Mouse (Mus musculus) gastrocnemius, postnatal 10 days (tissue): ENCODE data around the gene Colgalt2. TPM values are rescaled to one million over a fixed set of nuclear protein-coding genes. Genes with fewer than 3 reads are reported as not detected.
A peak's percentile ranks its signal among the peaks of the same experiment; 100 is the strongest.

Experiments
- DNase-seq: peaks from one replicate; pipeline ENCODE4 v3.0.0; 2021; ENCODE audit warnings: mixed read lengths
- total RNA-seq, 2 experiments: library from RNA; stranded (reverse); gene quantifications; 2 replicates each; pipeline ENCODE4 v1.2.3; 2021

The Colgalt2 gene
- total RNA-seq, 2 experiments from 2014 or later: 4.0 to 4.6 TPM

GRCm38 (mm10) chr1:152490842-152491241, 91.2 kb downstream of the Colgalt2 start:
- no peak for DNase-seq

DNA sequence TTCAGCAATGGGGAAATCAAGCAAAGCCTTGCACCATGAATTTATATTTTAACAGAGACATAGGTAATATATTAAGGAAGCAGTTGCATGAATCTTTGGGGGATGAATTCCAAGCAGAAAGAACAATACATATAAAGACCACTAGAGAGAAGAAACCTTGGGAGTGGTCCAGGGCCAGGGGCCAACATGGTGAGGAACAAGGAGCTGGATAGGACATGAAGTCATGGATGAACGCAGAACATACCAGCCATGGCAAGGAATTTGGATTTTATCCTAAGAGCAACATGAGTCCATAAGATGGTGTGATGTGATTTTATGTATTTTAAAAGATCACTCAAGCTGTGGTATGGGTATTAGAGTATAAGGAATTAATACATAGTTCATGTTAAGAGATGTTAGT, 92.6 kb downstream of the Colgalt2 start:
- DNase-seq: no peak

DNA sequence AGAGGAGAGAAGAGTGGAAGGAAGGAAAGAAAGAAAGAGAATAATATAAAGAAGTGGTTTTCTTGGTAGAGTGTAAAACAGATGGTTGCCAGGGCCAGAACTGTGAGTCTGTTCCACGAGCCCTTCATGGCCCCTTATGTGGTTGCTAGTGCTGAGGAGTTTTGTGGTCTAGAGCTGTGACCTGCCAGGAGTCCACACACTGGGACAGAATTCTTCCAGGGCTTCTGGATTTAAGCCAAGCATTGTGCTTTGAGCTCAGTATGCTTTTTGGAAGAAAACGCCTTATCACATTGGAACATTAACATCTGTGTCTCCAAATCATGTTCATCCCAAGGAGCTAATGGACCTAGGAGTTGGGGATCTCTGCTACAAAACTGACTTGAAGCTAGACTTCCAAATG, 97.2 kb downstream of the Colgalt2 start:
- DNase-seq: no peak

DNA sequence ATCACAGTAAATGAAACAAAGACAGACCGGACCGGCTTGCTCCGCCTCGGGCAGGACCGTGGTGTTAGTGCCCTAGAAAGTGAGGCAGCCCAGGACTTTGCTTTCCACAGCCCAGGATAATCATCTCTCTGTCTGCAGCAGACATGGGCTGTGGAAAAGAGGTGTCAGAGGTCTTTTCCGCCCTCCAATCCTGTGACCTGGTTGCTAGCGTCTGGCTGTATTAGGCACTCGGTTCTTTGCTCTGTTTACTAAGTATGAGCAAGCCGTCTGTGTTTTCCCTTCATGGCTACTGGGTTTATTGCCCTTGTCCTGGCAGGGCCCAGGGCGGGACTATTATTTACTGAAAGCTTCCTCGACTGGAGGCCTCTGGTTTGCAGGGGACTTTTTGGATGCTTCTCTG, 98.0 kb downstream of the Colgalt2 start:
- DNase-seq: no peak

GRCm38 (mm10) chr1:152499802-152500201, 100.2 kb downstream of the Colgalt2 start:
- DNase-seq: no peak

DNA sequence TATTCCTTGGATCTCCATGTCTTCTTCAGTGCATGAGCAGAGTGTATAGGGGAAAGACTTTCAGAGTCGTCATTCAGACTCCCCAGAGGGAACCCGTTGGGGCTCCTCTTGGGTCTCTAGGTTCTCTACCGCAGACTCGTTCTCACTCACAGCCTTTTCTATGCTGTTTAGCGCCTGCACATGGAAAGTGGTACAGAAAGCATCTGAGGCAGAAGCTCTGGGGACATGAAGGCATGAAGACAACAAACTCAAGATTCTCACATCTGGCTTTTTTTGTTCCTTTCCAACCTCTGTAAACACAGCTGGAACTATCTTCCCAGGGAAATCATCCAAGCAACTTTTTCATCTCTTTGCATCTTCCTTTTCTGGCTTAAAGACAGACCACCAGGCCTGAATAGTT, 106.5 kb downstream of the Colgalt2 start:
- no peak for DNase-seq

DNA sequence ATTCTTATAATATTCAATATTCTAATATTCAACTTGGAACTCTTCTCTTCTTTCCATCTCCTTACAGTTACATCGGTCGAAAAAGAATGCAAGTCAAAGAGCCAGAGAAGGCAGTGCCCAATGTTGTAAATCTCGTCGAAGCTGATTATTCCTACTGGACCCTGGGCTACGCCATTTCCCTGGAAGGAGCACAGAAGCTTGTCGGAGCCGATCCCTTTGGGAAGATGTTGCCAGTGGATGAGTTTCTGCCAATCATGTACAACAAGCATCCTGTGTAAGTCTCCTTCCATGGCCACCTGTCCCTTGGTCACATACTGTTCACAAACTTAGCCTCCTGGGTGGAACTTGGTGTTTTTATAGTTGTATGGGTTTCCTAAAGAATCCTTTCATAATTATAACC, 107.1 kb downstream of the Colgalt2 start:
- DNase-seq: no peak

DNA sequence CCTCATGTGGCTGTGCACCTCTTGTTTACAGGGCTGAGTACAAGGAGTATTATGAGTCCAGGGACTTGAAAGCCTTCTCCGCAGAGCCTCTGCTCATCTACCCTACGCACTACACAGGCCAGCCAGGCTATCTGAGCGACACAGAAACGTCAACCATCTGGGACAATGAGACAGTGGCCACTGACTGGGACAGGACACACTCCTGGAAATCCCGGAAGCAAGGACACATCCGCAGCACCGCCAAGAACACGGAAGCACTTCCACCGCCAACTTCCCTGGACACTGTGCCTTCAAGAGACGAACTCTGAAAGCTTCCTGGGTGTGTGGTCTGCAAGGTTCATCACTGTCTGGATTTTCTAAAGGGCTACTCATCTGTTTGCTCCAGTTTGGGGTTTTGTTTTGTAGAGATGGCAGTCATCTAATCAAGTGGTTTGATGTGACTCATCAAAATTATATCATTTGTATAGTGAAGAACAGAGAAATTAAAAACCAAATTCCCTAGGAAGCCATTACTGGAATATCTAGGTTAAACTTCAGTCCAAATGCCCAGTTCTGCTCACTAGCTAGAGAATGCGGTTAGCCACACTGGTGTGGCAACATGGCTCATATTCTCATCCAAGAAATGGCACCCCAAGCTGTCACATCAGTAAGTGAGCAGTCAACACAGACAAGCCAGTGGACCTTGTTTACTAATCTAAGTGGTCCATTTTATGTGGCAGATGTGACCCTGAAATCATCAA, 109.0 kb downstream of the Colgalt2 start:
- DNase-seq: no peak

- no peak for DNase-seq
Measured at GRCm38 (mm10) chr1:152511237-152511636, 111.6 kb downstream of the Colgalt2 start.

GRCm38 (mm10) chr1:152514256-152514655, 114.6 kb downstream of the Colgalt2 start:
- peak; percentile 49 for DNase-seq

DNA sequence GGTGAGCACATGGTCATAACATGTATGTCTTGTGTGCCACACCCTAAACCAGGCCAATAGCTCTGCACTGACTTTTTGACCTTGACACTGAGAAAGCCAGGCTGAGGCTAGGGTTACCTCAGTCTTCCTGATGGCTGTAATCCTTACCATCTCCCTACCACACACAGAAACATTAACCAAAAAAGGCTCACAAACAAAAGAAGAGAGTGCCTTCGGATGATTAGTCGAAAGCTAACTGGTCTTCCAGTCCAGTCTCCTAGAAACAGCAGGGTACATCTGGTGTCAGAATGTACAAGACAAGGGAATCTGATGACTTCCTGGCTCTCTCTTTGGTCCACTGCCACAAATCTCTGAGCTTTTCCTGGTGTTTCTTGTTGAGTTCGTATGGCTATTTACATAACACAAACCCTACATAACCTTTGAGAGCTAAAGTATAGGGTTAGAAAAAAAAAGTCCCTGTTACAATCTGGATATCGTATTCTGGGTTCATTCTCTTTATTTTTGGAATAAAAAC, 117.5 kb downstream of the Colgalt2 start:
- no peak for DNase-seq

DNA sequence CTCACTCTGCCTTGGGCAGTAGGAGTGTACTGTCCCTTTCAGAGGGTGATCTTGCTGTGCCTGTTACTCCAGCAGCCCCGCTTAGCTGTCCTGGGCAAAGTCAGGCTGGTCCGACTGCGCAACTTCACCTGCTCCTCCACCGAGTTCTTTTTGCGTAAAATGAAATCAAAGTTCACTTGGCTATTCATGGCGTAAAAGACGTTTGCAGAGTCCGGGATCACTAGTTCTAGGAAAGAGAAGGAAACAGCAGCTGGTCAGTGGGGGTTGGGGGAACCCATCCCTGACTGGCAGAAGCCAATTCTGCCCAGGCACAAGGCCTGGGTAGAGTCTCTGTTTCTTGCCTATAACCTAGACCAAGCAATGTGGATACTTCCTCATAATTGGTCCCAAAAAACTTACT, 119.3 kb downstream of the Colgalt2 start:
- no peak for DNase-seq

GRCm38 (mm10) chr1:152520798-152521575, 121.4 kb downstream of the Colgalt2 start:
- DNase-seq: peak; percentile 66

DNA sequence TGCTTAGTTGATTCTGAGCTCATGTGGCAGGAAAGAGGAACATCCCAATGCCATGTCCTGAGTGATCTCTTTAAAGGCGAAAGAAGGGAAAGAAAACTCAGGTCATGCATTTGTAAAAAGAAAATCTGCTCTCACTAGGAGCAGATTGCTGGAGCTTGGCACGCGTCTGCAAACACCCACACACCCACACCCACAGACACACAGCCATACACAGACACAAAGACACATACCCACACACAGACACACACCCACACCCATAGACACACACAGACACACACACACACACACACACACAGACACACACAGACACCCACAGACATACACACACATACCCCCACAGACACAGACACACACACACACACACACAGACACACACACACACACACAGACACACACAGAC, 122.6 kb downstream of the Colgalt2 start:
- DNase-seq: no peak

DNA sequence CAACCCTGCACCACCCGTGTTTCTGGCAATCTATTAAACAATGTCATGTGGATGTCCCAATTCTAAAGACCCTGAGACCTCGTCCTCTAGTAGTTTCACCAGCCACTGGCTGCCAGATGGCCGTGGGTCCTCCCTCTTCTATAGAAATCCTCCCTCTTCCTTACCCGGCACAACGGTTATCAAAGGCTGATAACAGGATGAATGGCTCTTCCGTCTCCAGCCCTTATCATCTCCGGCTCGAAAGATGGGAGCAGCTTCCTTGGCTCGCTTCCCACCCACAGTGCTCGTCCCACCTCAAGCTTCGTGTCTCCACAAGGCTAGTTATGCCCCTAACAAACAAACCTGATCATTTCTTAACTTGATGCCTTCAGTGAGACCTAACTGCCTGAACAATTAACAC, 123.7 kb downstream of the Colgalt2 start:
- DNase-seq: no peak

GRCm38 (mm10) chr1:152524098-152524892, 124.7 kb downstream of the Colgalt2 start:
- no peak for DNase-seq

DNA sequence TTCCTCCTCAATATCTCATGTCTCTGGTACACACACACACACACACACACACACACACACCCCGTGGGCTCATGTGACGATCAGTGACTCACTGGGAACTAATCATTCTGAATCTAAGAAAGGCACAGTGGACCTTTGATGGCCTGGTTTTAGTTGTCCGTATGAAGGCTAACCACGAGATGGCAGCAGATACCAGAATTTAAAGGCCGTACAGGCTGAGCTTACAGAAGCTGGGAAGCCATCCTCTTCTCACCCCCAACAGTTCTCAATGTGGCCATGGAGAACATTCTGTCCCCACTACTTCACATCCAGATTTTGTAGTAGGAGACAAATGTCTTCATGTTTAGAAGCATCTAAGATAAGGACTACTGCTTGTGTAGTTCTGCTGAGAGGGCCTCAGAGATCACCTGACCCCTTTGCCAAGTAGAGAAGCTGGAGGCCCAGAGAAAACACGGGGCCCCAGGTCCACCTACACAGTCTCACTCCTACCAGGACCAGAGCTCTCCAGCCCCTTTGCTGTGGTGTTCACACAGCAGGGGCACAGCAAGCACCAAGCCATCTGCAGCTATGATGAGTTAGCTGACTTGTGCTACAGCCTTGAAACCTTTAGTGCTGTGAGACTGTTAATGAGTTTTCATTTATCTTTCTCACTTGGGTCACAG, 125.5 kb downstream of the Colgalt2 start:
- DNase-seq: peak; percentile 59

- no peak for DNase-seq
Measured at GRCm38 (mm10) chr1:152526154-152526553, 126.5 kb downstream of the Colgalt2 start.

- no peak for DNase-seq
Measured at GRCm38 (mm10) chr1:152528214-152528613, 128.6 kb downstream of the Colgalt2 start.

DNA sequence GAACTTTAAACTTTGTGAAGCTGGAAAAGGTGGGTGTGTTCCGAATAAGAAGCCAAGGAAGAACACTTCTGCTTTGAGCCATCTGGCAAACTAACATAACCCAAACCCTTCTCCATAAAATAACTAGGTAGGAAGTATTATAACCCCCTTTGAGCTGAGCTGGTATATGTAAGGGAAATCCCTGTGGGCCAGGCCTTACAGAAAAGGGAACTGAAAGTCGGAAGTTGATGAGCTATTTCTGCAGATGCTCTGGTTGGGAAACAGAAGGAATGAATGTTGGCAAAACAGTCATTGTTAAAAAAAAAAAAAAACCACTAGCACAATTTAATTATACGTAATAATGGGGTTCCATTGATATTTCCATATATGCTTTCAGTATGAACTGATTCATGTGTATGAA, 129.1 kb downstream of the Colgalt2 start:
- no peak for DNase-seq

DNA sequence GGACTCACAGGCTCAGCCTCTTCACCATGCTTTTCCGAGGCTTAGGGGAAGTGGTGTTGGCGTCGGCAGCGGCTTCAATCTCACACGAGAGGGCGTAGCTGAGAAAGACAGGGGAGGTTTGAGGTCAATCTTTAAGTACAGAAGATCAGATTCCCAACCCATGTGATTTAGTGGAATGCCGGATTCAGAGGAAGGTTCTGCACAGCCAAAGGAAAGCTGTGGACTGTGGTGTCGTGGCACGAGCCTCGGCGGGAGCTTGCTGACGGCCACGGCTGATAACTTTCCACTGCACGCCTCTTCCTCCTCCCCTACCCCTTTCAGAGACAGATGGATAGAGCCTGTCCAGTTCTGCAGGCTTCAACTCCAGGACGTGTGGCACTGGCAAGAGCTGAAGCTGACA, 131.9 kb downstream of the Colgalt2 start:
- DNase-seq: no peak

- no peak for DNase-seq
Measured at GRCm38 (mm10) chr1:152534531-152534930, 134.9 kb downstream of the Colgalt2 start.
